Mouse (Mus musculus) cerebellum, adult 11 months (tissue): ENCODE results near the gene Trp53i11.

Experiments used
- DNase-seq: peaks from one replicate; pipeline ENCODE4 v3.0.0; 2022

The Trp53i11 gene

GRCm38 (mm10) chr2:93244090-93244443 lies 56.7 kb downstream of the Trp53i11 start:
- peak; percentile 55 for DNase-seq

DNA sequence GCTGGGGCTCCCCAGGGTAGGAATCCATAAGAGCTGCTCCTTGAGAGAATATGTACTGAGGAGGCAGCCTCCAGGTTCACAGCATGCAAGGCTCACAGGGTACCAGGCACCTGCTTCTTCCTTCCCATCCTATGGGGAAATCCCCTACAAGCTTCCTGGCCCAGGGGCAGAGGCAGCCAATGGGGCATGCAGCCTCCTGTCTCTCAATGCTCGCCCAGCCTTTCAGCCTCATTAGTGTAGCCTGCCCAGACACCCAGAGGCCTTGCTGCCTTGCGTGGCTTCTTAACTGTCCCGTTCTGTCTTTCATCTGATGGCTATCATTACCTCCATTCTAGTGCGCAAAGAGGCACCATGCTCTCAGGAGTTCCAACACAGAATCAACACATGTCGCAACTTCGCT lies 61.7 kb downstream of the Trp53i11 start:
- no peak for DNase-seq

- no peak for DNase-seq
Observed at GRCm38 (mm10) chr2:93250611-93251010, 63.3 kb downstream of the Trp53i11 start.
